Mouse (Mus musculus) C2C12 (cell line): ENCODE data around the gene Mbd3. TPM values are rescaled to one million over a fixed set of nuclear protein-coding genes. Genes with fewer than 3 reads are reported as not detected.

ENCODE experiments used
- H3K27me3 ChIP-seq: one replicate; pipeline ENCODE4 v1.6.1; 2011; ENCODE audit not compliant: control insufficient read depth, insufficient read depth, insufficient read length
- H3K36me3 ChIP-seq: one replicate; pipeline ENCODE4 v1.6.1; 2011; ENCODE audit not compliant: control insufficient read depth, insufficient read depth
- H3K4me3 ChIP-seq: one replicate; pipeline ENCODE4 v1.5.1; 2011; ENCODE audit warnings: mild to moderate bottlenecking, control low read depth; ENCODE audit not compliant: poor library complexity, insufficient read depth, severe bottlenecking
- H3K79me2 ChIP-seq: one replicate; pipeline ENCODE4 v1.6.1; 2011; ENCODE audit not compliant: control insufficient read depth, insufficient read depth
- H3K79me3 ChIP-seq: one replicate; pipeline ENCODE4 v1.6.1; 2011; ENCODE audit warnings: low read depth, control low read depth
- H3ac ChIP-seq: one replicate; pipeline ENCODE3; 2011; ENCODE audit warnings: low read depth; ENCODE audit not compliant: control insufficient read depth, insufficient read length
- CEBPB ChIP-seq: IDR thresholded peaks from one replicate; pipeline ENCODE4 v1.6.1; 2011; ENCODE audit warnings: low read depth, mild to moderate bottlenecking, control low read depth, moderate library complexity
- CTCF ChIP-seq: IDR thresholded peaks from one replicate; pipeline ENCODE4 v1.5.1; 2011; ENCODE audit not compliant: control insufficient read depth, insufficient read depth, insufficient read length
- FOSL1 ChIP-seq: IDR thresholded peaks from one replicate; pipeline ENCODE4 v1.8.0; 2011; ENCODE audit warnings: mild to moderate bottlenecking, low read length; ENCODE audit not compliant: poor library complexity, insufficient read depth, severe bottlenecking
- MAX ChIP-seq: IDR thresholded peaks from one replicate; pipeline ENCODE4 v1.6.1; 2011; ENCODE audit warnings: mild to moderate bottlenecking, control low read depth
- MYOD1 ChIP-seq: IDR thresholded peaks from one replicate; pipeline ENCODE4 v1.6.1; 2011; ENCODE audit warnings: low read depth; ENCODE audit not compliant: control insufficient read depth, insufficient read length
- MYOG ChIP-seq: IDR thresholded peaks from one replicate; pipeline ENCODE4 v1.6.1; 2011; ENCODE audit not compliant: control insufficient read depth, insufficient read length; ENCODE audit errors: extremely low read depth
- USF1 ChIP-seq: IDR thresholded peaks from one replicate; pipeline ENCODE4 v1.6.1; 2011; ENCODE audit warnings: low read depth, mild to moderate bottlenecking, control low read depth, moderate library complexity
- polyA plus RNA-seq: library from polyadenylated mRNA; unstranded; fragments of >200 nt; fragmentation: generic; extraction: Trizol; gene quantifications from one replicate; pipeline ENCODE4 v1.2.1, GENCODE M21; 2012; ENCODE audit warnings: missing spikeins

The Mbd3 gene
- polyA plus RNA-seq, 1 experiment, result 326 TPM

DNA sequence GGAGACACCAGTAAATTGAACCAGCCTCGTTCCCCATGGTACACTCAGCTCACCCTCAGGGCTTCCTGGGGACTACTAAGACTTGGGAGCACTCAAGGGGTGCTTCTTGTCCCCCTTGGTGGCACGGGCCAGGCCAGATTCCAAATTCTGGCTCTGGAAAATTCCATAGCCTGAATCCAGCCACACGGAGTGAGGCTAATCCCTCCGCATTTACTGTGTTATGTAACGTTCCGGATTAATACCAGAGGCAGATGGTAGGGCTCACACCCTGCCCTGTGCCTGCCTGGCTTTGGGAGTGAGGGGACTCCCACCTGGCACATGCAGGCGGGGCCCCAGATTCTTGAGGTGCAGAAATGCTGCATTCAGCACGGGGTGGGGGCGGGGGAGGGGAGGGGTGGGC lies 43.9 kb downstream of the Mbd3 start:
- H3ac ChIP-seq, result no peak overlapping the region
- TF ChIP-seq USF1, result no peak
- no peak for TF ChIP-seq MYOG
- no peak for TF ChIP-seq CTCF
- TF ChIP-seq FOSL1, result no peak
- TF ChIP-seq CEBPB, result no peak
- TF ChIP-seq MAX, result no peak
- TF ChIP-seq MYOD1, result no peak
- no peaks in the 10 kb centered on the region for H3K79me3 ChIP-seq
- H3K27me3 ChIP-seq, result peaks cover 55% of the 10 kb centered on the region
- H3K36me3 ChIP-seq, result no peaks in the 10 kb centered on the region
- no peaks in the 10 kb centered on the region for H3K79me2 ChIP-seq
- no peak overlapping the region for H3K4me3 ChIP-seq

DNA sequence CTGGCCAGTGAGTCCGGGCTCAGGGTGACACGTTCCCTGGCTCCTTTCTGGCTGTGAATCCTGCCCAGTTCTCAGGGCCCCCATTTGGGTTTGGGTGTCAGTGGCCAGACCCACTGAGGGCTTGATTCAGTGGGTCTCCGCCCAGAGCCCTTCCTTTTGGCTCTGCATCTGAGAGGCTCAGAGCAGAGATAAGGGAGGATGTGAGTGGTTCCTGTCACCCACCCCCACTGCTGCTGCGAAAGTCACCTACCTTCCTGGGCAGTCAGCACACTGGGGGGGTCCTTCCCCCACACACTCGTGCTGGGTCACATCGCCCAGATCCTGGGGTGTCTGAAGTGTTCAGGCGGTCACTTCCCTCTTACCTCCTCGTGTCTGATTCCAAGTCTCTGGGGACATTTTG lies 46.6 kb downstream of the Mbd3 start:
- Histone ChIP-seq H3K4me3 (no peak overlapping the region), H3K27me3 (peaks cover 30% of the 10 kb centered on the region), H3ac (no peak overlapping the region), H3K36me3 (no peaks in the 10 kb centered on the region), H3K79me3 (no peaks in the 10 kb centered on the region), H3K79me2 (no peaks in the 10 kb centered on the region)
- TF ChIP-seq MYOG (no peak), MAX (no peak), CTCF (no peak), USF1 (no peak), MYOD1 (no peak), CEBPB (no peak), FOSL1 (no peak)

GRCm38 (mm10) chr10:80351896-80352295 lies 47.5 kb downstream of the Mbd3 start:
- Histone ChIP-seq H3K36me3 (no peaks in the 10 kb centered on the region), H3ac (no peak overlapping the region), H3K4me3 (no peak overlapping the region), H3K27me3 (peaks cover 22% of the 10 kb centered on the region), H3K79me2 (no peaks in the 10 kb centered on the region), H3K79me3 (no peaks in the 10 kb centered on the region)
- TF ChIP-seq MAX, result no peak
- no peak for TF ChIP-seq MYOG
- TF ChIP-seq CTCF, result no peak
- TF ChIP-seq CEBPB, result no peak

GRCm38 (mm10) chr10:80350292-80350691 lies 49.1 kb downstream of the Mbd3 start:
- peaks cover 6% of the 10 kb centered on the region for H3K27me3 ChIP-seq
- no peak overlapping the region for H3K4me3 ChIP-seq
- no peaks in the 10 kb centered on the region for H3K79me2 ChIP-seq
- H3K36me3 ChIP-seq, result no peaks in the 10 kb centered on the region
- TF ChIP-seq MYOD1 (no peak), CTCF (peak; percentile 95), MAX (no peak), FOSL1 (no peak), MYOG (no peak), USF1 (no peak), CEBPB (no peak)
- no peaks in the 10 kb centered on the region for H3K79me3 ChIP-seq
- H3ac ChIP-seq, result no peak overlapping the region

DNA sequence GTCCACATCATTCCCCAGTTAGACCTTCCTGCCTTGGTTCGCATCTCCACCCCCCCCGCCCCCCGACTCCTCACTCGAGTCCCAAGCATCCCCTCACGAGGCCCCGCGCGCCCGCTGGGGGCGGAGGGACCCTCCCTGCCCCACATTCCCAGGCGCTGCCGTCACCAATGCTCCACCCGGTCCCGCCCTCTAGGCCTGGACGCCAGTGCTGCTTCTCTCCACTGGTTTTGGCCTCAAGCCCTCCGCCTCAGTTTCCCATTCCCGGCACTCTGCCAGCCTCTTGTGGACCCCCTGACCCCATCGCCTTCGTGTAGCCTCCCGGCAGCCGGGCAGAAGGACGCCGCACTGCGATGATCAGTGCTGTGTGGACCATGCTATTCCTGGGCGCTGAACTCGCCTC lies 50.4 kb downstream of the Mbd3 start:
- H3ac ChIP-seq, result no peak overlapping the region
- H3K27me3 ChIP-seq, result peaks cover 3% of the 10 kb centered on the region
- H3K36me3 ChIP-seq, result no peaks in the 10 kb centered on the region

DNA sequence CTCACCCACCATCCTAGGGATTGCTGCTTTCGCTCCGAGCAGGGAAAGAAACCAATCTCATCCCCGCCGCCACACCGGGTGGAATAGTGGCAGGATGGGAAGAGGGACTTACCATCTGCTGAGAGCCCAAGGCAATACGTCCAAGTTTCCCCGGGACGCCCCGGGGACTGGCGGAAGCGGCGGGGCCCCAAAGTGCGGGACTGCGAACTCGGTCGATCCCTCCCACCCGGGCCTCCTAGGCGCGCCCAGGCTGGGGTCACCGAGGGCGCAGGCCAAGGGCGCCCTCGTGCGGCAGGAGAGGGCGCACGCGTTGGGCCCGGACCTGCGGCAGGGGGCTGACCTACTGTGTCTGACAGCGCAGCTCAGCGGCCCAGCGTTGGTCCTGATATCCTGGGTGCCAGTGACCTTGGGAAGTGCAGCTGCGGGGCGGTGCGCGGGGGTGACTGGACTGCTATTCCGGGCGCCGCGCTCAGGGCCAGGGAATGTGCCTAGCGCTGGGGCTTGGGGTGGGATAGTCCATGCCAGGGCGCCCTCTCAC lies 51.0 kb downstream of the Mbd3 start, which contains the start of gene Adamtsl5:
Gene Adamtsl5, minus strand, starts transcription at position 169 of the 538 bp plus-strand sequence.
- H3K79me3 ChIP-seq, result no peaks in the 10 kb centered on the region
- TF ChIP-seq MYOG (no peak), CTCF (peak; percentile 100), MAX (peak; percentile 55)
- H3ac ChIP-seq, result peak within 1 kb of the TSS; percentile 86
- no peaks in the 10 kb centered on the region for H3K36me3 ChIP-seq
- H3K27me3 ChIP-seq, result peaks cover 3% of the 10 kb centered on the region
- no peaks in the 10 kb centered on the region for H3K79me2 ChIP-seq
- peak within 1 kb of the TSS; percentile 50 for H3K4me3 ChIP-seq

More for the DNA sequence above, 50.4 kb downstream of the Mbd3 start:
- Histone ChIP-seq H3K4me3 (no peak overlapping the region), H3K79me3 (no peaks in the 10 kb centered on the region), H3K79me2 (no peaks in the 10 kb centered on the region)
- TF ChIP-seq CTCF (no peak), USF1 (no peak), MYOG (no peak), MAX (no peak), CEBPB (no peak), FOSL1 (no peak), MYOD1 (no peak)
